Mouse (Mus musculus): ENCODE measurements around the gene Adam3.

Adam3 gene

DNA sequence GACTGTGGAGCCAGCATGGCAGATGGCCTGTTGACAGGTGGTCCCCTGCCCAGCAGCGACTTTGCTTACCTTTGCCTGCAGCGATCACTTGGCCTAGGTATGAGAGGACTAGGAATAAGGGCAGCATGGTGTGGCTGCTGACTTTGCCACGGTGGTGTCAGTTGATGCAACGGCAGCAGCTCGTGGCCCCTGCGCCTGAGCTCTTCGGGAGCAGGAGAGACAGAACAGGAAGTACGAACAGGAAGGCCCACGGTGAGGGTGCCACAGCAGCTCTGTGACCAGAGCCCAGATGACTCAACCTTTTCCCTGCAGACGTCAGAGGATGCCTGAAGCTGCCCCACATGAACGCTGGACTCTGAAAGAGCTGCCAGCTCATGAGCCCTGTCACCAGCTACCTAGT lies at the start of gene Adam3:
Gene Adam3, minus strand, starts transcription at position 223 of the 400 bp plus-strand sequence.
- DNase-seq (ENCODE audit: low spot score in 2 of 2): no peak

DNA sequence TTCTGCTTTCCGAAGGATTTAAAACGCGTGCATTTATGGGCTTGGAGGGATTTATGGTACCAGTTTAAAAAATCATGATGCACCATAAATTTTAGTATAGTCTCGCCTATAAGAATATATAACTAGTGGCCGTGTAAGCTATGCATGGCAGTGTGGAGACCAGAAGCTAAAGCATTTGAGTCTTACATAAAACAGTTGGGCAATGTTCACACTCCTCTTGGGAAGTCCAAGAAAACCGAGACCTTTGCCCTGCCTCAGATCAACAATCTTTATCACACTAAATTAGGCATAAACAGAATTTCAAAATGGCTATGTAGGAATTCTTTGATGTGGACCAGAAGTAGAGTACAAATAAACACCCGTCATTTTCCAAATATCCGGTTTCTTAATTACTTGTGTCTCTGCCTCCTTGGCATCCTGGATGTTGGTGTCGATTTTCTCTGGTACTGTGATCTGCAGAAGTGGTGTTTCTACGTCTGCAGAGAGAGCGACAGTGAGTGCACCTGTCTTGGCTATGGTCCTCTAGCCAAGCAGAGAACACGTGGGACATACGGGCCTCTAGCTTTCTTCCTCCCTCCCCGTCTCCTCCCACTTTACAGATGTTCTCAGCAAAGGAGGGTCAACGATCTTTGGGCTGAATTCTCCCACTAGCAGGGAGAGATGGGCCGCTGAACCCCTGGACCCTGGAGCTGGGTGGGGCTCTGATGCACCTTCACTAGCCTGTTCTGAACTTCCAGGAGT lies 596 bp downstream of the Adam3 start:
- no peak for DNase-seq (ENCODE audit: low spot score in 2 of 2)

Data from urinary bladder, postnatal 4 days (tissue).